Mouse (Mus musculus) myocyte (in vitro differentiated cells): ENCODE data around the gene Fbxw22. TPM values are rescaled to one million over a fixed set of nuclear protein-coding genes. Genes with fewer than 3 reads are reported as not detected.
"Not testable (repeated sequence)": the region's sequence is repeated elsewhere in the genome, so short reads cannot be mapped to it uniquely, and the experiment has no call there.

Experiments used
- H3K27me3 ChIP-seq: one replicate; pipeline ENCODE4 v1.6.1; 2011; ENCODE audit not compliant: control insufficient read depth, insufficient read depth, insufficient read length
- H3K36me3 ChIP-seq: one replicate; pipeline ENCODE4 v1.6.1; 2011; ENCODE audit not compliant: control insufficient read depth, insufficient read depth
- H3K4me2 ChIP-seq: one replicate; pipeline ENCODE4 v1.6.1; 2011; ENCODE audit warnings: low read depth, control low read depth
- H3K4me3 ChIP-seq: one replicate; pipeline ENCODE4 v1.5.1; 2011; ENCODE audit warnings: mild to moderate bottlenecking, control low read depth, moderate library complexity
- H3K79me2 ChIP-seq: one replicate; pipeline ENCODE4 v1.6.1; 2011; ENCODE audit not compliant: control insufficient read depth, insufficient read depth
- H3ac ChIP-seq: one replicate; pipeline ENCODE4 v1.6.1; 2011; ENCODE audit not compliant: control insufficient read depth, insufficient read length
- CEBPB ChIP-seq: IDR thresholded peaks from 2 replicates; pipeline ENCODE4 v1.6.1; 2011; ENCODE audit warnings: mild to moderate bottlenecking, moderate library complexity; ENCODE audit not compliant: poor library complexity, insufficient read depth, severe bottlenecking
- E2F4 ChIP-seq: IDR thresholded peaks from one replicate; pipeline ENCODE4 v1.6.1; 2011; ENCODE audit warnings: mild to moderate bottlenecking, control low read depth, moderate library complexity; ENCODE audit not compliant: insufficient read depth
- MAX ChIP-seq: IDR thresholded peaks from one replicate; pipeline ENCODE4 v1.6.1; 2011; ENCODE audit warnings: low read depth, mild to moderate bottlenecking, control low read depth
- MYOD1 ChIP-seq, 3 experiments: IDR thresholded peaks; one replicate each; pipeline ENCODE4 v1.6.1; 2011; ENCODE audit warnings: control low read depth in 2 of 3, low read depth in 2 of 3, mild to moderate bottlenecking in 2 of 3, moderate library complexity in 1 of 3; ENCODE audit not compliant: insufficient read length in 2 of 3, control insufficient read depth in 1 of 3
- MYOG ChIP-seq, 3 experiments: IDR thresholded peaks; one replicate each; pipeline ENCODE4 v1.6.1; 2011; ENCODE audit warnings: control low read depth in 2 of 3, low read depth in 2 of 3, mild to moderate bottlenecking in 2 of 3; ENCODE audit not compliant: insufficient read length in 2 of 3, control insufficient read depth in 1 of 3, insufficient read depth in 1 of 3
- POLR2A ChIP-seq: IDR thresholded peaks from one replicate; pipeline ENCODE4 v1.6.1; 2011; ENCODE audit warnings: low read depth, mild to moderate bottlenecking, control low read depth, moderate library complexity; ENCODE audit not compliant: insufficient read length
- POLR2AphosphoS2 ChIP-seq: IDR thresholded peaks from one replicate; pipeline ENCODE4 v1.6.1; 2011; ENCODE audit warnings: low read depth, control low read depth; ENCODE audit not compliant: insufficient read length
- REST ChIP-seq: IDR thresholded peaks from one replicate; pipeline ENCODE4 v1.6.1; 2011; ENCODE audit warnings: mild to moderate bottlenecking, control low read depth, moderate library complexity; ENCODE audit not compliant: insufficient read depth, insufficient read length
- SRF ChIP-seq: IDR thresholded peaks from one replicate; pipeline ENCODE4 v1.6.1; 2011; ENCODE audit warnings: low read depth; ENCODE audit not compliant: control insufficient read depth, insufficient read length
- TCF12 ChIP-seq: IDR thresholded peaks from one replicate; pipeline ENCODE4 v1.6.1; 2011; ENCODE audit warnings: mild to moderate bottlenecking, control low read depth; ENCODE audit not compliant: poor library complexity, insufficient read depth, severe bottlenecking
- TCF3 ChIP-seq: IDR thresholded peaks from one replicate; pipeline ENCODE4 v1.6.1; 2011; ENCODE audit warnings: low read depth, control low read depth; ENCODE audit not compliant: insufficient read length
- USF1 ChIP-seq: IDR thresholded peaks from one replicate; pipeline ENCODE4 v1.6.1; 2011; ENCODE audit warnings: low read depth, mild to moderate bottlenecking, control low read depth, moderate library complexity
- polyA plus RNA-seq: library from polyadenylated mRNA; unstranded; fragments of >200 nt; fragmentation: generic; extraction: Trizol; gene quantifications from one replicate; pipeline ENCODE4 v1.2.1, GENCODE M21; 2012; ENCODE audit warnings: missing spikeins

Gene Fbxw22
- polyA plus RNA-seq: not detected

DNA sequence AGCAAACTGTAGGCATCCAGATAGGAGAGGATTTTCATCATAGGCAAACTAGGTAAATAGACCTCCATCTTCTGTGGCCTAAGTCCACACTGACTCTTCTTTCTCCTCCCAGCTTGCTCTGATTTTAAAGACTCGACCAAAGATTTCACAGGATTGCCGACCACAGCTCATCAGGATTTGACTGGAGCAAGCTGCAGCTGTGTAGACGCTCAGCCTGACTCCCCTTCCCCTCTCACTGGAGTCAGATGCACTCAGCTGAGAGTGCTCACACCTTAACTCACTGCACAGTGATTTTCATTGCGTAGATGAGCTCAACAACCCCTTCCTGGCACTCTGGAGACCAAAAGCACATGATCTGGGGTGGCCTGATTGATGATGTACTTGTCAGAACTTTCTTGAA is at the start of gene Fbxw22:
TSS of gene Fbxw22 (minus strand) at position 101 of the 400 bp plus-strand sequence.
- H3K79me2 ChIP-seq: not testable (repeated sequence)

DNA sequence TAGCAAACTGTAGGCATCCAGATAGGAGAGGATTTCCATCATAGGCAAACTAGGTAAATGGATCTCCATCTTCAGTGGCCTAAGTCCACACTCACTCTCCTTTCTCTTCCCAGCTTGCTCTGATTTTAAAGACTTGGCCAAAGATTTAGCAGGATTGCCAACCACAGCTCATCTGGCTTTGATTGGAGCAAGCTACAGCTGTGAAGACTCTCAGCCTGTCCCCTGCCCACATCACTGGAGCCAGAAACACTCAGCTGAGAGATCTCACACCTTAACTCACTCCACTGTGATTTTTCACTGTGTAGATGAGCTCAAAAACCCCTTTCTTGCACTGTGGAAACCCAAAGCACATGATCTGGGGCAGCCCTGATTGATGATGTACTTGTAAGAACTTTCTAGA is 44.9 kb upstream of the Fbxw22 start, which contains the start of gene Fbxw16:
TSS of gene Fbxw16 (minus strand) at position 101 of the 400 bp plus-strand sequence.
- no peaks in the 10 kb centered on the region for H3K36me3 ChIP-seq
- H3K4me3 ChIP-seq: no peak within 1 kb of the TSS
- H3K4me2 ChIP-seq: no peak within 1 kb of the TSS
- no peaks in the 10 kb centered on the region for H3K27me3 ChIP-seq
- no peaks in the 10 kb centered on the region for H3K79me2 ChIP-seq
- TF ChIP-seq MYOD1 (IDR thresholded peaks at IDR 0.05; ENCODE audit: control insufficient read depth in 1 of 3, insufficient read length in 2 of 3, low read depth in 2 of 3): no peak
- no peak for TF ChIP-seq MAX
- TF ChIP-seq E2F4: no peak
- TF ChIP-seq POLR2AphosphoS2: no peak
- no peak for TF ChIP-seq MYOG (IDR thresholded peaks at IDR 0.05; ENCODE audit: control insufficient read depth in 1 of 3, insufficient read depth in 1 of 3, insufficient read length in 2 of 3, low read depth in 2 of 3)
- no peak for TF ChIP-seq REST
- no peak for TF ChIP-seq TCF3
- TF ChIP-seq SRF: no peak
- H3ac ChIP-seq: no peak within 1 kb of the TSS

More for the DNA sequence above, at the start of gene Fbxw22:
- not testable (repeated sequence) for H3K27me3 ChIP-seq, H3K4me3 ChIP-seq, H3ac ChIP-seq, H3K4me2 ChIP-seq, H3K36me3 ChIP-seq

DNA sequence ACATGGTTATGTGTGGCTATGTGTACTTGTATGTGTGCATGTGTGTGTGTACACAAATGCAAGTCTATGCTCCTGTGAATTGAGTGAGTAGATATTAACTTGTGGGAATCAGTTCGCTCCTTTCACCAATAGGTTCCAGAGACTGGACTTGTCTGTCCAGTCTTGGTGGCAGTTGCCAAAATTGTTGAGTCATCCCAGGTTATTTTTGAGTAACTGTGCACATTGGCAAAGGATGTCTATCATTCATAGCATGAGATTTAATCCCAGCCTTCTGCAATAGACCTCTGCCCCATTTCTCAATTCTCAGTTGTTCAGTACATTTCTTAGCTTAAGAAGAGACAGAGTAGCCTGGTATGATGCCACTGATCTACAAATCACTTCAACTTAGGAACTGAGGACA is 28.9 kb upstream of the Fbxw22 start:
- TF ChIP-seq SRF (no peak), CEBPB (no peak), E2F4 (no peak), TCF12 (no peak), MAX (no peak), MYOD1 (IDR thresholded peaks at IDR 0.05; ENCODE audit: control insufficient read depth in 1 of 3, insufficient read length in 2 of 3, low read depth in 2 of 3) (no peak), USF1 (no peak), POLR2AphosphoS2 (no peak), MYOG (IDR thresholded peaks at IDR 0.05; ENCODE audit: control insufficient read depth in 1 of 3, insufficient read depth in 1 of 3, insufficient read length in 2 of 3, low read depth in 2 of 3) (no peak), TCF3 (no peak), REST (no peak), POLR2A (no peak)
- Histone ChIP-seq H3K4me3 (no peak overlapping the region), H3K27me3 (no peaks in the 10 kb centered on the region), H3ac (no peak overlapping the region), H3K36me3 (no peaks in the 10 kb centered on the region), H3K79me2 (no peaks in the 10 kb centered on the region), H3K4me2 (no peak overlapping the region)

DNA sequence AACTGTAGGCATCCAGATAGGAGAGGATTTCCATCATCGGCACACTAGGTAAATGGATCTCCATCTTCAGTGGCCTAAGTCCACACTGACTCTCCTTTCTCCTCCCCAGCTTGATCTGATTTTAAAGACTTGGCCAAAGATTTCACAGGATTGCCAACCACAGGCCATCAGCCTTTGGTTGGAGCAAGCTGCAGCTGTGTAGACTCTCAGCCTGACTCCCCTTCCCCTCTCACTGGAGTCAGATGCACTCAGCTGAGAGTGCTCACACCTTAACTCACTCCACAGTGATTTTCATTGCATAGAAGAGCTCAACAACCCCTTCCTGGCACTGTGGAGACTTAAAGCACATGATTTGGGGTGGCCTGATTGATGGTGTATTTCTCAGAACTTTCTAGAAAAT is 64.5 kb downstream of the Fbxw22 start, which contains the start of gene Fbxw28:
TSS of gene Fbxw28 (minus strand) at position 101 of the 400 bp plus-strand sequence.
- H3K27me3 ChIP-seq, H3K4me2 ChIP-seq, H3K79me2 ChIP-seq, H3K36me3 ChIP-seq, H3ac ChIP-seq, H3K4me3 ChIP-seq: not testable (repeated sequence)

Other genes starting within 250 kb of the Fbxw22 start
- not detected for gene Fbxw21, start 242.3 kb downstream of the Fbxw22 start, polyA plus RNA-seq
- not detected for gene Fbxw13, start 208.3 kb downstream of the Fbxw22 start, polyA plus RNA-seq
- gene Fbxw20, start 169.5 kb downstream of the Fbxw22 start, polyA plus RNA-seq: not detected
- gene Fbxw14, start 116.6 kb downstream of the Fbxw22 start, polyA plus RNA-seq: not detected
- gene Fbxw28, start 64.6 kb downstream of the Fbxw22 start, polyA plus RNA-seq: not detected
- gene Fbxw16, start 44.8 kb upstream of the Fbxw22 start, polyA plus RNA-seq: not detected
- gene Fbxw19, start 91.6 kb upstream of the Fbxw22 start, polyA plus RNA-seq: not detected
- not detected for gene Fbxw15, start 164.0 kb upstream of the Fbxw22 start, polyA plus RNA-seq
- not detected for gene Fbxw24, start 221.8 kb upstream of the Fbxw22 start, polyA plus RNA-seq